Mouse (Mus musculus) stomach, postnatal 0 days (tissue): ENCODE measurements around the gene Cers2.

Source experiments
- CTCF ChIP-seq: IDR thresholded peaks from 2 replicates; pipeline ENCODE4 v1.5.1; 2016; ENCODE audit warnings: antibody characterized with exemption, low read depth, mild to moderate bottlenecking, moderate library complexity
- EP300 ChIP-seq: optimal IDR thresholded peaks from 2 replicates; pipeline ENCODE3; 2016; ENCODE audit warnings: antibody characterized with exemption

DNA sequence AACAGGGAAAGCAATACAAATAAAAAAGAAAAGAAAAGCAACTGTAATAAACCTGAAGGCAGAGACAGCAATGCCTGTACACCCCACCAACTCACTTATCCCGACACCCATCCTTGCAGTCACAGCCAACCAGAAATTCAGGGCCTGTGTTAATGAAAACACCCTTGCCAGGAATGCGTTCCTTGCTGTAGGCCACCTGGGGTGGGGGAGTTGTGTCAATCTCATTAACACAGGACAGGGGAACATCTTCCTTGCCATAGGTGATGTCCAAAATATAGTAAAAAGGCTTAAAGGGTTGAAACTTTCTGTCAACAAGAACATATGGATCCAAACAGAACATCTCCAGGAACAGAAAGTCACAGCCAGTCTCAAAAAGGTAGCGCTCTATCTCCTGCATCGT is 23.7 kb downstream of the Cers2 start:
- TF ChIP-seq CTCF (no peak), EP300 (no peak)
